Mouse (Mus musculus) layer of hippocampus, postnatal 10 days (tissue): Measurements from ENCODE around the gene Trim9. TPM values are rescaled to one million over a fixed set of nuclear protein-coding genes. Genes with fewer than 3 reads are reported as not detected.

Experiments used
- DNase-seq, 2 experiments: peaks; one replicate each; pipeline ENCODE4 v3.0.0; 2021; ENCODE audit warnings: low spot score in 2 of 2
- total RNA-seq, 2 experiments: library from RNA; stranded (reverse); gene quantifications; 2 replicates each; pipeline ENCODE4 v1.2.3; 2021

Trim9 gene
- total RNA-seq, 2 experiments from 2014 or later = 299 to 300 TPM

GRCm38 (mm10) chr12:70326956-70327355 lies 20.5 kb downstream of the Trim9 start:
- no peak for DNase-seq

DNA sequence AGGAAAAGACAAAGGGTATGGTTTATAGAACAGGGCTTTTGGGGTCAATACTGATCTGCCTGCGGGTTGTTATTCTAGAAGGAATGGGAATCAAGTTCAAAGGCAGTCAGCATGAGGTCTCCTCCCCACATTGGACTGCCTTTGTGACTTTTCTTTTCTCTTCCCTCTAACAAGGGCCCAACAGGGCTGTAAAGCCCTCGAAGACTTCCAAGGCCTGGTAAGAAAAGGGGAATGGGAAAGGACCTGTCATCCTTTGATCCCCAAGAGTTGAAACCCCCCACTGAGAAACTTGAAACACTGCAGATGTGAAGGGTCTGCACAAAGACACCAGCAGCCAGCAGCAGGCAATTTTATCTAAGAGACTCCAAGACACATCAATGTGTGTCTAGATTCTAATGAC lies 21.0 kb downstream of the Trim9 start:
- no peak for DNase-seq

GRCm38 (mm10) chr12:70325826-70326225 lies 21.6 kb downstream of the Trim9 start:
- DNase-seq = no peak

GRCm38 (mm10) chr12:70322790-70323189 lies 24.6 kb downstream of the Trim9 start:
- no peak for DNase-seq

GRCm38 (mm10) chr12:70316147-70316546 lies 31.3 kb downstream of the Trim9 start:
- no peak for DNase-seq

- no peak for DNase-seq
Observed at GRCm38 (mm10) chr12:70307881-70308280, 39.5 kb downstream of the Trim9 start.

DNA sequence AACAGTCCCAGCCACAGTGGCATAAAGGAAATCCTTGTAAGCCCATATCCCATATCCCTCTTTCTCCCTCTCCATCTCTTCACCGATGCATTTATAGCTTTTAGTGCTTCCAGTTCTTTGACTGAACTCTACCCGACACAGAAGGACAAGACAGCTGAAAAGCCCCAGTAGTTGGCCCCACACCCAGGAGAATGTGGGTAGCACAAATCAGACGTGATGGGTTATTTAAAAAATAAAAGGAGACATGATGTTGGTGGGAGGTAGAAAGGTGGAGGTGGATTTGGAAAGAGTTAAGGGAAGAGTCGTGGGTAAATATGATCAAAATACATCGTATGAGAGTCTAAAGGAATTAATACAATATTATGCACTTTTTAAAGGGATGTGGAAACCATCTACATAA lies 40.4 kb downstream of the Trim9 start:
- no peak for DNase-seq

DNA sequence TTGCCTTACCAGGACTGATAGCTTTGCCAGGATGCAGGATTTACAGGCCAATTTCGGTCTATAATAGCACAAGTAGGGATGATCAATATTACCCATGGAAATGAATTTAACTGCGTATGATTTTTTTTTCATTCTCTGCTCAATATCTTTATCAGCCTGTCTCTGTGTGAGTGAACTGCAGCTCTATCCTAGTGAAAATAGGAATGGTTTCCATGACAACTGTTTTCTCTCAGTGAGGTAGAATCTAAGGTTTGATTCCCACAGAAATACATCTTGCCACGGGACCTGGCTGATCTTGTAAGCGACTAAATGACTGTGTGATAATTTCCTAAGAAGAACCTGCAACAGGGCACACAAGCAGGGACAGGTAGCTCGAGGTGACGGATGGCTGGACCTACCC lies 43.4 kb downstream of the Trim9 start:
- DNase-seq = no peak

DNA sequence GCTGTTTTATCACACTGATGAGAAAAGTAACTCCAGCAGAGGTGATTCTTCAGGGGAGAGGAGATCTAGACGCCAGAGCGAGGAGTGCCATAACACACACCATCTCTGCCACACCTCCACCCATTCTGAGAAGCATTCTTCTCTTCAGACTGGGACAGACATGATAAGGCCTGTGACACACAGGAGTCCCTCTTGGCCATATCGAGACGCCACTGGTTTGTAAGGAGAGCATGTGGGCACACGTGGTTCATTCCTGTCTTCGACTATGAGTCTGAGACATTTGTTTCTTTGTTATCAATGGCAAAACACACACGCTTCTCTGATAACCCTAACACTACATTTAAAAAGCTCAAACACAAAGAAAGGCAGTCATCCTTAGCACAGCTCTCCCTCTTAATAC lies 43.9 kb downstream of the Trim9 start:
- no peak for DNase-seq

- DNase-seq = no peak
Observed at GRCm38 (mm10) chr12:70302022-70302720, 45.2 kb downstream of the Trim9 start.

DNA sequence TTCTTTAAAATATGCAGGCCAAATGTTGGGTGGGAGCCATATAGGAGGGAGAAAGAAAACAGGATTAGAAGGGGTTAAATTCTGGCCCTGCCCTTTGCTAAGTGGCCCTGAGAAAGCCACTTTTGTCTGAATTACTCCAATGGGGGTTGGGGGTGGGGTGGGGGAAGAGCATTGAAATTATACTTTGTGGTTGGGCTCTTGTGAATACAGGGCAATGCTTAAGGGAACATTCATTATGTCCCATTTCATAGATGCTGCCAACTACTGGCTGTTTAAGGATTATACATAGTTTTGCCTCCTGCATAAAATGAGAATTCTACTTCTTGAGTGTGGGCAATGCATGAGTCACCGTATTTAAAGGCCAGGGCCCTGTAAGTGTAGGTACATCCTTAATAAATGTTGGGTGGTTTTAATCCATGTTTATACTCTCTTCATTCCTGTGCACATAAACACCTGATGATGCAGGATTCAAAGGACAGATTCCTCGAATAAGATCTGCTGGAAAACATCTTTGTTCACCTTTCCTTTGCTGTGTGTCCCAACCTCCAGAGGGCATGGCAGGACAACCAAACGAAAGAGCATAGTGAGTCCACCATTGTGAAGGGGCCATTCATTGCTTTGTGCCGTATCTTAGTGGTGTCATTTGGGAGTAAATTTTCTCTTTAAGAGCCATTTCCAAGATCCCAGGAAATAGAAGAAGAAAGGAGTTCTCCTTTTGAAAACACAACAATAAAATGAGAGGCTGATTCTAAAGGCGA lies 53.3 kb downstream of the Trim9 start:
- DNase-seq = no peak

DNA sequence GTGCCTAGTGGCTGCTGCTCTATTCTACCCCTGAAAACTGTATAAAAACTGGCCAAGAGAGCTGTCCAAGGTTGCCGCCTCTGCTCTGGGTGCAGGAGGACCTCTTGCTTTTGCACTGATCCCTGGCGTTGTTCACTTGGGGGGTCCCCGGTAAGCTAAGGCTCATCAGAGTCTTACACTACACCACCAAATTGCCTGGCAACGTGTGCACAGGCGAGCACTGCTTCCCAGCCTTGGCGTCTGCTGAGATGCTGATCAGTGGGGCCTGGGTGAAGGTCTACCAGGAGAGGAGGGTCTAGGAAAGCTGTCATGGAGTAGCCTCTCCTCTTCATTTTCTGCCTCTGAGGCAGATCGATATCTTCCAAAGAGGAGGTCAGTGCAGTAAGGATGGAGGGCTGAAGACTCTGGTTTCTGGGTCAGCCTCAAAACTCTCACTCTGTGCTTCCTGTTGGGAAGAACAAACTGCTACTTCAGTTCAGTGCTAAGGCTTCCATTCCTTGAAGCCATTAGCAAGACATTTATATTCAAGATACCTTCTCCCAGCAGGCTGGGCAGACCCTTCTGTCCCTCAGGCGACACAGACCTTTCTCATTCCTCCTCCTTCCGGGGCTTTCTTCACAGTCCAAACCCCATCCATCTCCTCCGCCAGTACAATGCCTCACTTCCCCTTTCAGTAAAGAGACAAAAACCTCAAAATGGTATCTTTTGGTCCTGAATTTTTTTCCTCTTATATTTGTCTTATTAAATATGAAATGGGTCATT lies 54.1 kb downstream of the Trim9 start:
- DNase-seq = no peak

DNA sequence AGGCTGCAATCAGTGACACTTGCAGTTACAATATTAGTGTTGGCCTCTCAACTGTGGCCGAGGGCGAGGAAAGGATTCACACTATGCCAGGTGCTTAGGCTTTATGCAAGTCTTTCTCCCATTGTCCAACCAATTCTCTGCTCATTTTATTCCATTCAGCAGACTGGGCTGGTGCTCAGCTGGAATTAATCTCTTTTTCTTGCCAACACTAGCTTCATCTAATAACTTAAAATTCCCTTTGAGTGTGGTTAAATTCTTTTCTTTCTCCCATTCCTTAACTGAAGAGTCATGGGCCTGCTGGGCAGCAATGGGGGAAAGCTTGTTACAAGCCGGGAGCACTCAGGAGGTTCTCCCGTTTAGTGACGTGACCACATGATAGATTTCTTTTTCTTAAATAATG lies 61.9 kb downstream of the Trim9 start:
- no peak for DNase-seq

DNA sequence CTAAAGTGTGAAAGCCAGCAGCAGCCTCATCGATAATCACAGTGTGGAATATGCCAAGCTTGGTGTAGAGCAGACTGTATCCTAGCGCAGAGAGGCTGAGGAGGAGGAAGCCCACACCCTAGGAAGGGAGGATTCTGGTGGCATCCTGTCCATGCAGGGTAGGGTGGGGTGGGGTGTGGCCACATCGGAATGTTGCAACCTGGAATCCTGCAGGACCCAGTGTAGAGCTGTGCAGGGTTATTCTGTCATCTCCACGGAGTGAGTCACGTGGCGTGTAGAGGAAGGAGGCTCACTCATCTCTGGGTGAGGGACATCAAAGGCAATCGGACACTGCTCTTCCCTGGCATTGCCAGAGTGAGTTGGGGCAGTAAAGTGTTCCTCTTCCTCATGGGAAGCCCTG lies 62.4 kb downstream of the Trim9 start:
- no peak for DNase-seq

GRCm38 (mm10) chr12:70283116-70283731 lies 64.2 kb downstream of the Trim9 start:
- peak; percentile 62 to 64 for DNase-seq

DNA sequence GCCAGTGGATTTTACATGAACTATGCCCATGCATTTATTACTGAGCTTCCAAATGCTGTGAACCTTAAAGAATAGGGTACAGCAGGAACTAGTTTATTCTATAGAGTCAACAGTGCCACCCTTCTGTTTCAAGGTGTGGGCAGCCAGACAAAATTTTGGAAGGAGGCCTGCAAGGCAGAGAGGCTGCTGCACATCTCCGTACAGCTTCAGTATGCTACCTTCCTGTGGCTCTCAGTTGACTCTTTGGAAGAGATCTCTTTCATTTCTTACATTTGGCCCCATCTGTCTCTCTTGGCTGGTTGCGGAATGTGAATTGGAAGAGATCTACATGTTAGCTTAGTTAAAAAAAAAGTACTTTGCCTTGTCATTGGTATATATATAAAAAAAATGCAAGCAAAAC lies 66.5 kb downstream of the Trim9 start:
- no peak for DNase-seq

- DNase-seq = no peak
Observed at GRCm38 (mm10) chr12:70280381-70280780, 67.0 kb downstream of the Trim9 start.

- no peak for DNase-seq
Observed at GRCm38 (mm10) chr12:70277071-70277939, 70.1 kb downstream of the Trim9 start.

- no peak for DNase-seq
Observed at GRCm38 (mm10) chr12:70269724-70270123, 77.7 kb downstream of the Trim9 start.

- no peak for DNase-seq
Observed at GRCm38 (mm10) chr12:70267314-70267713, 80.1 kb downstream of the Trim9 start.

DNA sequence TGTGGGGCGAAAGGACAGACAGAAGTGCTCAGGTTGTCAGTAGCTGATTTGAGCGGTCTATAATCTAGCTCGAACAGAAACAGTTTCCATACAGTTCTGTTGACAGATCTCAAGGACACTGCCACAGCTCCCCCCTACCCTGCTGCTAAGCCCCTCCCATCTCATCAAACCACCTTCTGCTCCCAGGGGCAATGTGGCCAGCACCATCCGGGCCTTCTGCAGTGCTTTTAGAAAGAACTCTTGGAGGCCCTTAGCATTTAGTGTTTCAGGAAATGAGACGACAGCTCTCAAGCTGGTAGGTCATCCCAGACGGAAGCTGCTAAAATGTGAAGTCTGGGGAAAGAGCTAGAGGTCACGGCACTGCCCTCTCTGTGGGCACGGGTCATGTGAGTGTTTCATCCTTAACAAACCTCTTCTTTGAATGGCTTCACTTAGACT lies 80.9 kb downstream of the Trim9 start:
- no peak for DNase-seq
